Comparison of ENCODE assay signal across 24 mouse cellular contexts in the genomic region with DNA sequence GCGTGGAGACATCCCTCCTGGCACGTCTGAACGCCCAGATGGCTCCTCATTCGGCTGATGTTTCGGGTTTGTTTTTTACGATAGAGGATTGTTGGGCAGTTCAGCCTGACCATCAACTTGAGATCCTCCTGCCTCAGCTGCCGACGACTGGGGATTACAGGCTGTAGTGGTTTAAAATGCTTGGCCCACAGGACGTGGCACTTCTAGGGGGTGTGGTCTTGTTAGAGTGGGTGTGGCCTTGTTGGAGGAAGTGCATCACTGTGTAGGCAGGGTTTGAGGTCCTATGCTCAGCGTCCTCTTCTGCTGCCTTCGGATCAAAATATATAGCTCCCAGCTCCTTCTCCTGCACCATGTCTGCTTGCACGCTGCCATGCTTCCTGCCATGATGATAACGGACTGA.
DNase-seq lines count a peak whose midpoint lies in the region; ATAC-seq and TF ChIP-seq lines count a peak whose summit lies in the region.
"Had no signal": no experiment of that assay in that cellular context is flagged by ENCODE, and none has a peak within 500 bp of the region (broad histone marks: within the 10 kb centered on the region; RNA-seq: fewer than 3 reads in every experiment).

No protein-coding gene starts in this region.

- DNase-seq in testis, postnatal 10 days (ENCODE audit: low spot score) = no peak
- DNase-seq in ES-CJ7 (ENCODE audit: low read depth, low spot score) = peak; percentile 79
- peak; percentile 82 for DNase-seq in ZHBTc4 (ENCODE audit: low read depth, low spot score)
- no peak for DNase-seq in adipocyte (ENCODE audit: low spot score)
- DNase-seq: adrenal gland, postnatal 10 days; adrenal gland, postnatal 36 days; cerebellum, adult 18-20 months; cerebellum, adult 9-10 months; cerebellum, postnatal 14 days; gastrocnemius, postnatal 10 days; gastrocnemius, postnatal 36 days; heart, postnatal 36 days; kidney, adult 11 months; kidney, adult 8-10 months had no signal

- ATAC-seq in cerebellum, adult (ENCODE audit: insufficient number of reproducible peaks, low FRiP score, low TSS enrichment) = no peak
- ATAC-seq: CD4-positive, CD25-positive, alpha-beta regulatory T cell, adult 4 months; forebrain, embryonic 13.5 days; forebrain, embryonic 16.5 days; hindbrain, embryonic 16.5 days; intestine, embryonic 15.5 days had no signal

- H3K27ac ChIP-seq in testis, adult 2 months (ENCODE audit: control insufficient read depth, insufficient read depth, low read depth, low read length) = no peak overlapping the region
- H3K27ac ChIP-seq: forebrain, embryonic 10.5 days; forebrain, embryonic 13.5 days; hindbrain, embryonic 10.5 days; hindbrain, embryonic 13.5 days; intestine, embryonic 15.5 days had no signal

- TF ChIP-seq POLR2A in testis, adult 2 months (IDR thresholded peaks at IDR 0.05; ENCODE audit: control insufficient read depth, low read depth, low read length) = no peak

- no peak for TF ChIP-seq CTCF in testis, adult 2 months (IDR thresholded peaks at IDR 0.05; ENCODE audit: control insufficient read depth, insufficient read depth, insufficient replicate concordance, low read depth, low read length)

- H3K36me3 ChIP-seq in testis, adult 2 months (ENCODE audit: control insufficient read depth, insufficient read depth, low read length) = no peaks in the 10 kb centered on the region
- H3K36me3 ChIP-seq: forebrain, embryonic 10.5 days; hindbrain, embryonic 10.5 days; hindbrain, embryonic 13.5 days; intestine, embryonic 15.5 days had no signal

- peaks cover 32% of the 10 kb centered on the region for H3K4me1 ChIP-seq in testis, adult 2 months (ENCODE audit: control insufficient read depth, insufficient read depth, low read length)
- H3K4me1 ChIP-seq: forebrain, embryonic 10.5 days; forebrain, embryonic 13.5 days had no signal

- H3K27me3 ChIP-seq in testis, adult 2 months (ENCODE audit: control insufficient read depth, insufficient read depth, low read length) = no peaks in the 10 kb centered on the region
- H3K27me3 ChIP-seq: forebrain, embryonic 13.5 days; hindbrain, embryonic 13.5 days; intestine, embryonic 15.5 days had no signal

- H3K4me3 ChIP-seq in testis, adult 2 months (ENCODE audit: control insufficient read depth, low read depth, low read length) = peak overlapping the region; percentile 25
- H3K4me3 ChIP-seq: forebrain, embryonic 10.5 days; forebrain, embryonic 13.5 days; hindbrain, embryonic 10.5 days; hindbrain, embryonic 13.5 days; intestine, embryonic 15.5 days had no signal

Comparison
In these comparisons a context has a peak if more than half of its experiments do, and no peak if none do; other contexts are left out.
1. DNase-seq: peak in ES-CJ7 (single experiment) and ZHBTc4 (single experiment); none in testis, postnatal 10 days (single experiment) and adipocyte (single experiment).